Mouse (Mus musculus): ENCODE measurements around the gene Dnah8. TPM values are rescaled to one million over a fixed set of nuclear protein-coding genes. Genes with fewer than 3 reads are reported as not detected.

The Dnah8 gene
- total and polyA plus RNA-seq, 2 experiments from 2014 or later: 2.1 to 4.9 TPM

DNA sequence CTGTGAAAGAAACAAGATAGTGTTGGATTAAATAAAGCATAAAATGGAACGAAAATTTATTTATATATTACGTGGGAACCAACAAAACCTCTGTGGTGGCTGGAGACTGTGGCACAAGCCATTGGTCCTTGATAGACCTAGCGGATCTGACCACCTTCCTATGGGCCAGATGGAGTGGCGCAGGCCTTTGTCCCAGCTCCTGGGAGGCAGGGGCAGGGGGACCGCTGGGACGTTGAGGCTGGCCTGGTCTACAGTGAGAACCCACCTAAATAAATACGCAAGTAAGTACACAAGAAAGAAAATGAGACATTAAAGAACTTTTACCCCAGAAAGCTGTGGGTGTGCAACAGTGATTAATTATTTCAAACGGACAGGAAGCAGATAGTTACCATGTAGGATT is 156.9 kb downstream of the Dnah8 start:
- WGBS: 83% methylated on average over 8 of the region's 8 CpGs
- Histone ChIP-seq H3K9me3 (ENCODE audit: low read length) (no peaks in the 10 kb centered on the region), H3K27me3 (ENCODE audit: insufficient read depth, low read length) (no peaks in the 10 kb centered on the region), H3K4me1 (ENCODE audit: insufficient read depth, low read length) (no peaks in the 10 kb centered on the region), H3K9ac (replicated peaks; ENCODE audit: low read length) (no peak overlapping the region), H3K4me3 (ENCODE audit: low read length) (no peak overlapping the region), H3K4me2 (ENCODE audit: low read depth, low read length) (no peak overlapping the region), H3K36me3 (ENCODE audit: insufficient read depth, low read length) (no peaks in the 10 kb centered on the region), H3K27ac (no peak overlapping the region)
- ATAC-seq (no peak), DNase-seq (ENCODE audit: low spot score) (no peak)
- no peak for TF ChIP-seq CTCF (IDR thresholded peaks at IDR 0.05; ENCODE audit: low read depth)

DNA sequence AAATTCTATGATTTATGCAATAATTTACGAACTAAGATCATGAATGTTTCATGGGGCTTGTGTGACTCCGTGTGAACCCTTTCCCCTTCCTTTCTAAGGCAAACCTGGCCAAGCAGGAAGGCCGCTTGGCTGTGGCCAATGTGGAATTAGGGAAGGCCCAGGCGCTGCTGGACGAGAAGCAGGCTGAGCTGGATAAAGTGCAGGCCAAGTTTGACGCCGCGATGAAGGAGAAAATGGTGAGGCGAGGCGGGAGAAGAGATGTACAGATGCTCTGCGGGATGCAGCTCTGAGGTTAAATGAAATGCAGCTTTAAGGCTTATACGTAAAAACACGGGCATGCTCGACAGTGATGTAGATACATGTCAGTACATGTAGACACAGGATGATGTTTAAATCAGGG is 158.1 kb downstream of the Dnah8 start:
- H3K9ac ChIP-seq (replicated peaks; ENCODE audit: low read length): no peak overlapping the region
- H3K36me3 ChIP-seq (ENCODE audit: insufficient read depth, low read length): no peaks in the 10 kb centered on the region
- no peaks in the 10 kb centered on the region for H3K9me3 ChIP-seq (ENCODE audit: low read length)
- no peak overlapping the region for H3K27ac ChIP-seq
- H3K27me3 ChIP-seq (ENCODE audit: insufficient read depth, low read length): no peaks in the 10 kb centered on the region
- 76% methylated on average over 14 of the region's 14 CpGs for WGBS
- ATAC-seq: no peak
- DNase-seq (ENCODE audit: low spot score): no peak
- H3K4me3 ChIP-seq (ENCODE audit: low read length): no peak overlapping the region
- TF ChIP-seq CTCF (IDR thresholded peaks at IDR 0.05; ENCODE audit: low read depth): no peak
- no peaks in the 10 kb centered on the region for H3K4me1 ChIP-seq (ENCODE audit: insufficient read depth, low read length)
- no peak overlapping the region for H3K4me2 ChIP-seq (ENCODE audit: low read depth, low read length)

DNA sequence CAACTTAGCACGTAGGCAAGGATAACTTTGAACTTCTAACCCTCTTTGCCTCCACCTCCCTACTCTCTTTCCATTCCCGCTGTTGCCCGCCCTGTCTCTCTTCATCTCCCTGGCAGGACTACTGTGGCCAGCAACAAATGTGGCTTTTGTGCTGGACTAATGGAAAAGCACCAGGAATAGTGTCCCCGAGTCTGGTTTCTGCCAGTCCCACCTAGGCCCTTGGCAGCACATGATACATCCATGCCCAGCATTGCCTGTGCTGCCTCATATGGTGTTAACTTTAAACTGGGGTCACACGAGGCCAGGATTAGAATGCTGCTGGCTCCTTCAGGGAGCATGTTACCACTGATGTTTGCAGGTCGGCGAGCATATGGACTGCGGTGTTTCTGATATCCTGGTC is 164.2 kb downstream of the Dnah8 start:
- Histone ChIP-seq H3K4me1 (ENCODE audit: insufficient read depth, low read length) (no peaks in the 10 kb centered on the region), H3K27ac (no peak overlapping the region)
- ATAC-seq: no peak

DNA sequence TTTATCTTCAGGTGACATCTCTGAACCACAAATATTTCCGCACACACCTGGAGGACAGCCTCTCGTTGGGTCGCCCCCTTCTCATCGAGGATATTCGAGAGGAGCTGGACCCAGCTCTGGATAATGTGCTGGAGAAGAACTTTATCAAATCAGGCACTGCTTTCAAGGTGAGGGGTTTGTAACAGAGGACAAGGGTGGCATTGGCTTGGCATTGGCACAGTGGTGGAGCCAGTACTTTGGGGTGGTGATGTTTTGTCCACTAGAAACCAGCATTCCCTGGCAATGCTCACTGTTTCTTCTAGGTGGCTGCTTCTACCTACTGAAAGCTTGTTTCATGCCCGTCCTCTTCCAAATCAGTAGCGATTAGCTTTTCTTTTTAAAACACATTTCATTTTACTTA is 166.7 kb downstream of the Dnah8 start:
- H3K4me2 ChIP-seq (ENCODE audit: low read depth, low read length): no peak overlapping the region
- H3K36me3 ChIP-seq (ENCODE audit: insufficient read depth, low read length): no peaks in the 10 kb centered on the region
- ATAC-seq: no peak
- H3K9ac ChIP-seq (replicated peaks; ENCODE audit: low read length): no peak overlapping the region
- no peak for DNase-seq (ENCODE audit: low spot score)
- WGBS: 93% methylated on average over 7 of the region's 7 CpGs
- TF ChIP-seq CTCF (IDR thresholded peaks at IDR 0.05; ENCODE audit: low read depth): no peak
- H3K4me1 ChIP-seq (ENCODE audit: insufficient read depth, low read length): no peaks in the 10 kb centered on the region
- H3K27me3 ChIP-seq (ENCODE audit: insufficient read depth, low read length): no peaks in the 10 kb centered on the region
- no peak overlapping the region for H3K27ac ChIP-seq
- no peaks in the 10 kb centered on the region for H3K9me3 ChIP-seq (ENCODE audit: low read length)
- no peak overlapping the region for H3K4me3 ChIP-seq (ENCODE audit: low read length)

More for the DNA sequence above, 164.2 kb downstream of the Dnah8 start:
- H3K9me3 ChIP-seq (ENCODE audit: low read length): no peaks in the 10 kb centered on the region
- H3K27me3 ChIP-seq (ENCODE audit: insufficient read depth, low read length): no peaks in the 10 kb centered on the region
- no peak for DNase-seq (ENCODE audit: low spot score)
- no peak overlapping the region for H3K4me3 ChIP-seq (ENCODE audit: low read length)
- no peaks in the 10 kb centered on the region for H3K36me3 ChIP-seq (ENCODE audit: insufficient read depth, low read length)
- WGBS: 93% methylated on average over 8 of the region's 8 CpGs
- H3K9ac ChIP-seq (replicated peaks; ENCODE audit: low read length): no peak overlapping the region
- H3K4me2 ChIP-seq (ENCODE audit: low read depth, low read length): no peak overlapping the region
- no peak for TF ChIP-seq CTCF (IDR thresholded peaks at IDR 0.05; ENCODE audit: low read depth)

DNA sequence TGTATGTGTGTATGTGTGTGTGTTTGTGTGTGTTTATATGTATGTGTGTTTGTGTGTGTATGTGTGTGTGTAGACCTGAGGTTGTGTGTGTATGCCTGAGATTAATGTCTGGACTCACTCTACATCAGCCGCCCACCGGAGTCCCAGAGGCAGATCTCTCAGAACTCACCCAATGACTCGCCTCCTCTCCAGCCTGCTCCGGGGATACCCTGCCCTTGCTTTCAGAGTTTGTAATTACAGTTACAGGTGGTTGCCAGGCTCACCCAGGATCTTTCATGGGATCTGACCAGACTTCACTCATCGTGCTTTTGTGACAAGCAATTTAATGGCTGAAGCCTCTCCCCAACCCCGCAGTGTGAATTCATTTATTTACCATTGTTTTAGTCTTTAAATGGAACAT is 168.2 kb downstream of the Dnah8 start:
- WGBS: 72% methylated on average over 6 of the region's 6 CpGs
- Histone ChIP-seq H3K4me1 (ENCODE audit: insufficient read depth, low read length) (no peaks in the 10 kb centered on the region), H3K36me3 (ENCODE audit: insufficient read depth, low read length) (no peaks in the 10 kb centered on the region), H3K4me3 (ENCODE audit: low read length) (no peak overlapping the region), H3K27ac (no peak overlapping the region), H3K9ac (replicated peaks; ENCODE audit: low read length) (no peak overlapping the region), H3K9me3 (ENCODE audit: low read length) (no peaks in the 10 kb centered on the region), H3K27me3 (ENCODE audit: insufficient read depth, low read length) (no peaks in the 10 kb centered on the region), H3K4me2 (ENCODE audit: low read depth, low read length) (no peak overlapping the region)
- DNase-seq (ENCODE audit: low spot score) (no peak), ATAC-seq (no peak)
- TF ChIP-seq CTCF (IDR thresholded peaks at IDR 0.05; ENCODE audit: low read depth): no peak

DNA sequence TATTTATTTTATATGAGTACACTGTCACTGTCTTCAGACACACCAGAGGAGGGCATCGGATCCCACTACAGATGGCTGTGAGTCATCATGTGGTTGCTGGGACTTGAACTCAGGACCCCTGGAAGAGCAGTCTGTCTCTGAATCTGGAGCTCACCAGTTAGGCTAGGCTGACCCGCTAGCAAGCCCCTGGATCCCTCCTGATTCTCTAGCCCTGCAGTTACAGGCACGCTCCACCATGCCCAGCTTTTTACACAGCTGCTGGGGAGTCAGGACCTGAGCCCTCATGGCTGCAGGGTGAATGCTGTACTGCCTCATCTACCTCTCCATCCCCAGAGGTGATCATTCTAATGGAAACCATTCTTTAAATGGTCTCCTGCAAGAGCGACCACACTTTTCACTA is 172.5 kb downstream of the Dnah8 start:
- no peaks in the 10 kb centered on the region for H3K4me1 ChIP-seq (ENCODE audit: insufficient read depth, low read length)
- H3K27ac ChIP-seq: no peak overlapping the region
- H3K27me3 ChIP-seq (ENCODE audit: insufficient read depth, low read length): no peaks in the 10 kb centered on the region
- H3K4me3 ChIP-seq (ENCODE audit: low read length): no peak overlapping the region
- H3K9ac ChIP-seq (replicated peaks; ENCODE audit: low read length): no peak overlapping the region
- WGBS: 93% methylated on average over 4 of the region's 4 CpGs
- TF ChIP-seq CTCF (IDR thresholded peaks at IDR 0.05; ENCODE audit: low read depth): no peak
- no peaks in the 10 kb centered on the region for H3K36me3 ChIP-seq (ENCODE audit: insufficient read depth, low read length)
- H3K4me2 ChIP-seq (ENCODE audit: low read depth, low read length): no peak overlapping the region
- DNase-seq (ENCODE audit: low spot score) (no peak), ATAC-seq (no peak)
- H3K9me3 ChIP-seq (ENCODE audit: low read length): no peaks in the 10 kb centered on the region

DNA sequence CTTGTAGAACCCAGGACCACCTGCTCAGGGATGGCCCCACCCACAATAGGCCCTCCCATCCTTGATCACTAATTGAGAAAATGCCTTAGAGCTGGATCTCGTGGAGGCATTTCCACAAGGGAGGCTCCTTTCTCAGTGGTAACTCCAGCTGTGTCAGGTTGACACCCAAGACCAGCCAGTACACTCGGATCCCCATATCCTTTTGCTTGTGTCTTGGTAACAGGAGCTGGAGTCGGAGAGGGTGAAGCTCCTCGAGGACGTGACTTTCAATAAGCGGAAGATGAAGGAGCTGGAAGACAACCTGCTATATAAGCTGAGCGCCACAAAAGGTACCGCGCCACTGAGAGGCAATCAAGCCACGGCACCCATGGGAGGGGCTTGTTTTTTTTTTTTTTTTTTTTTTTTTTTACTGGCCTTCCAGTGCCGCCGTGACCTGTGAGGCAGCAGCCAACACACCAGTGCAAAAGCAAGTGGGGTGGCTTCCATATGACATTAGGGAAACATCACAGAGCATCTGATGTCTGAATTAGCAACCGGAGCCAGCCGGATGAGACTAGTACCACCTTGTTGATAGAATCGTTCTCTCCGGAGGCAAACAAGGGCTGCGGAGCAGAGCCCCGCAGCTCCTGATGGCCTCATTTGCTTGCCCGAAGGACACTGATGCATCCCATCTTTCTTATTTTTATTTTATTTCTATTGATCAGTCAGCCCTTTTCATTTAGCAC is 176.3 kb downstream of the Dnah8 start:
- no peaks in the 10 kb centered on the region for H3K9me3 ChIP-seq (ENCODE audit: low read length)
- H3K4me1 ChIP-seq (ENCODE audit: insufficient read depth, low read length): peaks cover 5% of the 10 kb centered on the region
- H3K9ac ChIP-seq (replicated peaks; ENCODE audit: low read length): no peak overlapping the region
- no peaks in the 10 kb centered on the region for H3K36me3 ChIP-seq (ENCODE audit: insufficient read depth, low read length)
- ATAC-seq (no peak), DNase-seq (ENCODE audit: low spot score) (no peak)
- H3K4me2 ChIP-seq (ENCODE audit: low read depth, low read length): no peak overlapping the region
- no peak overlapping the region for H3K27ac ChIP-seq
- no peak for TF ChIP-seq CTCF (IDR thresholded peaks at IDR 0.05; ENCODE audit: low read depth)
- 89% methylated on average over 19 of the region's 19 CpGs for WGBS
- no peaks in the 10 kb centered on the region for H3K27me3 ChIP-seq (ENCODE audit: insufficient read depth, low read length)
- H3K4me3 ChIP-seq (ENCODE audit: low read length): no peak overlapping the region
